Mouse (Mus musculus) olfactory bulb, adult 2 months (tissue): ENCODE results near the gene Tgtp2.
"Not testable (repeated sequence)": the region's sequence is repeated elsewhere in the genome, so short reads cannot be mapped to it uniquely, and the experiment has no call there.

ENCODE experiments used
- CTCF ChIP-seq: fragments of 200-500 bp; IDR thresholded peaks from 2 replicates; pipeline ENCODE4 v1.5.1; 2012; ENCODE audit warnings: low read depth, mild to moderate bottlenecking, low read length, moderate library complexity; ENCODE audit not compliant: insufficient read depth
- POLR2A ChIP-seq: fragments of 200-500 bp; IDR thresholded peaks from 2 replicates; pipeline ENCODE4 v1.6.1; 2012; ENCODE audit warnings: mild to moderate bottlenecking, low read depth, low read length, moderate library complexity; ENCODE audit not compliant: insufficient read depth

DNA sequence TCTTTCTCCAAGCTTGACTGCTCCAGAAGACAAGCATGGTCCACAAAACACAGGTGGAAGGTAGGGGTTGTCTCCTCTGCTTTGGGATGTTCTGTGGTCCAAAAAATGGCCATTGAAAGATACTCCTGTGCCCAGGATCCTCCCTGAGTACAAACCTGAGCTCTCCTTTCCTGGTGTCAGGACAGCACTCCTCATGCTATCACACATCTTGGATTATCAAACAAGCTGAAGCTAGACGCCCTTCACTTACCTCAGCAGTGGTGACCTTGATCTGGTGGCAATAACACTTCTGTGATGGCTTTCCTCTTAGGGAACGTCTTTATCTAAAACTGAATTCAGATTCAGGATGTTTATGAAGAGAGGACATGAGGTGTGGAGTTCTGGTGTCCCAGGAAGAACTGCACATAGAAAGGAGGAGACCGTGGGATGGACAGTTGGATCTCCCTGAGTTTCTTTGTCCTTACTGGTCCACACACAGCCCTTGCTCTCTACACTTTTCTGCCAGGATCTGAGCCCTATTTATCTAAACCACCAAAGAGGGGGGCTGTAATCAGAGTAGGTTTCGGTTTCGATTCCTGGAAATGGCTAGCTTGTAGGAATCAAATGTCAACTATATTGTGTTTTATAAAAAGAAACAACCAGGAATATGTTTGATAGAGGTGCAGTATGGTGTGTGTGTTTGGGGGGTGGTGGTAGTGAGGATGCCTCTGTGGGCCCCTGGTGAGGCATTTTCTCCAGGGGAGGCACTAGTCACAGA is at the start of gene Tgtp2:
- not testable (repeated sequence) for TF ChIP-seq POLR2A, CTCF
